In genomic region chr2:168434187-168434586, GRCm38 (mm10) we compare ENCODE assay signal across 17 mouse cellular contexts.
"Had no signal": no experiment of that assay in that cellular context is flagged by ENCODE, and none has a peak within 500 bp of the region (broad histone marks: within the 10 kb centered on the region; RNA-seq: fewer than 3 reads in every experiment).

No protein-coding gene starts in this region.

- H3K4me3 ChIP-seq: kidney, embryonic 15.5 days; limb, embryonic 12.5 days; liver, embryonic 13.5 days; megakaryocyte, embryonic 14.5 days; midbrain, embryonic 15.5 days; neural tube, embryonic 12.5 days had no signal

- DNase-seq: kidney, postnatal 4 days; liver; liver, embryonic 13.5 days; liver, postnatal 0 days; right cerebral cortex, postnatal 4 days; spleen, adult 18-20 months; thymus, adult 18-20 months; thymus, postnatal 14 days had no signal

- H3K9ac ChIP-seq: kidney, embryonic 15.5 days; limb, embryonic 12.5 days; liver, embryonic 13.5 days; liver, postnatal 0 days; midbrain, embryonic 15.5 days; neural tube, embryonic 12.5 days had no signal

- H3K9me3 ChIP-seq: limb, embryonic 12.5 days; liver, embryonic 13.5 days; midbrain, embryonic 15.5 days; neural tube, embryonic 12.5 days had no signal

- H3K4me2 ChIP-seq: kidney, embryonic 15.5 days; limb, embryonic 12.5 days; liver, embryonic 13.5 days; midbrain, embryonic 11.5 days; midbrain, embryonic 15.5 days; neural tube, embryonic 12.5 days had no signal

- H3K27ac ChIP-seq: kidney, embryonic 15.5 days; limb, embryonic 12.5 days; liver, embryonic 13.5 days; macrophage; midbrain, embryonic 15.5 days; neural tube, embryonic 12.5 days had no signal

- H3K36me3 ChIP-seq: kidney, embryonic 15.5 days; limb, embryonic 12.5 days; liver, embryonic 13.5 days; midbrain, embryonic 15.5 days; neural tube, embryonic 12.5 days had no signal

- H3K27me3 ChIP-seq: kidney, embryonic 15.5 days; limb, embryonic 12.5 days; liver, embryonic 13.5 days; midbrain, embryonic 15.5 days; neural tube, embryonic 12.5 days had no signal

- H3K4me1 ChIP-seq: liver, embryonic 13.5 days; megakaryocyte, embryonic 14.5 days; midbrain, embryonic 15.5 days had no signal

- ATAC-seq: hindbrain, embryonic 16.5 days; inflammation-experienced regulatory T-cells, adult 6 months; liver, postnatal 0 days; midbrain, embryonic 15.5 days had no signal
